Mouse (Mus musculus): ENCODE results near the gene Tet3. TPM values are rescaled to one million over a fixed set of nuclear protein-coding genes. Genes with fewer than 3 reads are reported as not detected.

Gene Tet3
- polyA plus RNA-seq, 1 experiment: 0.77 TPM

DNA sequence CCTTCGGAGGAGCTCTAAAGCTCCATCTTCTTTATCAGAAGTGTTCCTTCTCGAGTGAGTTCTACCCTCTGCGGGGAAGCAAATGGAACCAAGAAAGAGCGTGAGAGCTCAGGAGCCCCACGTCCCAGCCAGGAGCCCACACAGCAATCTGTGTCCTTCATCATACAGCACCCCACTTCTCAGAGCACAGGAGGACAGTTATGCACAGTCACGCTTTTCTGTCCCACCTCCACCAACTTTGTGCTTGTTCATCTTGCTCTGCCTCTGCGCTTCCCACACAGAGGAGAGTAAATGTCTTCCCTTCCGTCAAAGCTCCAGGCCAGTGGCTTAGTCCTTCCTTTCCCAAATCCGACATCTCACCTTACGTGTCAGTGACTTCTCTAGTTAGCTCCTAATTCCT is 40.2 kb upstream of the Tet3 start:
- H3K4me3 ChIP-seq (replicated peaks): no peak overlapping the region
- peaks cover 17% of the 10 kb centered on the region for H3K4me1 ChIP-seq (ENCODE audit: control insufficient read depth)
- TF ChIP-seq TAL1 (IDR thresholded peaks at IDR 0.05; ENCODE audit: low read length) (no peak), GATA1 (IDR thresholded peaks at IDR 0.05; ENCODE audit: low read length) (no peak)
- H3K27me3 ChIP-seq (ENCODE audit: control insufficient read depth): no peaks in the 10 kb centered on the region
- peaks cover 33% of the 10 kb centered on the region for H3K36me3 ChIP-seq (ENCODE audit: control insufficient read depth)
- no peaks in the 10 kb centered on the region for H3K9me3 ChIP-seq (ENCODE audit: control insufficient read depth, low read length)

GRCm38 (mm10) chr6:83496753-83497710 is 38.1 kb upstream of the Tet3 start:
- peaks cover 8% of the 10 kb centered on the region for H3K4me1 ChIP-seq (ENCODE audit: control insufficient read depth)
- no peaks in the 10 kb centered on the region for H3K27me3 ChIP-seq (ENCODE audit: control insufficient read depth)
- no peak overlapping the region for H3K4me3 ChIP-seq (replicated peaks)
- H3K36me3 ChIP-seq (ENCODE audit: control insufficient read depth): peaks cover 37% of the 10 kb centered on the region
- no peak for TF ChIP-seq TAL1 (IDR thresholded peaks at IDR 0.05; ENCODE audit: low read length)
- no peak for TF ChIP-seq GATA1 (IDR thresholded peaks at IDR 0.05; ENCODE audit: low read length)
- H3K9me3 ChIP-seq (ENCODE audit: control insufficient read depth, low read length): no peaks in the 10 kb centered on the region

GRCm38 (mm10) chr6:83496009-83496752 is 37.3 kb upstream of the Tet3 start:
- Histone ChIP-seq H3K9me3 (ENCODE audit: control insufficient read depth, low read length) (no peaks in the 10 kb centered on the region), H3K4me1 (ENCODE audit: control insufficient read depth) (peaks cover 6% of the 10 kb centered on the region), H3K4me3 (replicated peaks) (no peak overlapping the region), H3K36me3 (ENCODE audit: control insufficient read depth) (peaks cover 41% of the 10 kb centered on the region), H3K27me3 (ENCODE audit: control insufficient read depth) (no peaks in the 10 kb centered on the region)
- no peak for TF ChIP-seq GATA1 (IDR thresholded peaks at IDR 0.05; ENCODE audit: low read length)
- no peak for TF ChIP-seq TAL1 (IDR thresholded peaks at IDR 0.05; ENCODE audit: low read length)

DNA sequence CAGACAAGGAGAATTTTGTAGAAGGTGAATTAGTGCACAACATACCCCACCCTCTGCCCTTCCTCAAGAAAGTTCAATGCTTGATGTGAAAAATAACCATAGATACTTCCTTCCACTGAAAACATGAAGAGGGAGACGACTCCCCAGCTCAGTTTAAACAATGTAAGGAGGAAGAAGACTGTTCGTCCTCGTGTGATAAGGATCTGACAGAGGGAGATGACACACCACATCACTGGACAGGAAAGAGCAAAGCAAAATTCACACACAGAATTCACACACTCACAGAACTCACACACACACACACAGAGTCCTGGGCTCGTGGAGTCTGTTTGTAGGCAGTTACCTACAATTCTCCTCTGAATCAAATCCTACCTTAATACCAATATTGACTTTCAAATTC is 31.7 kb upstream of the Tet3 start:
- no peaks in the 10 kb centered on the region for H3K27me3 ChIP-seq (ENCODE audit: control insufficient read depth)
- H3K36me3 ChIP-seq (ENCODE audit: control insufficient read depth): peaks cover 69% of the 10 kb centered on the region
- no peak for TF ChIP-seq GATA1 (IDR thresholded peaks at IDR 0.05; ENCODE audit: low read length)
- TF ChIP-seq TAL1 (IDR thresholded peaks at IDR 0.05; ENCODE audit: low read length): no peak
- no peaks in the 10 kb centered on the region; the same call in 1 of the 2 replicates for H3K4me1 ChIP-seq (ENCODE audit: control insufficient read depth)
- H3K4me3 ChIP-seq (replicated peaks): no peak overlapping the region
- H3K9me3 ChIP-seq (ENCODE audit: control insufficient read depth, low read length): no peaks in the 10 kb centered on the region

GRCm38 (mm10) chr6:83488200-83488599 is 29.3 kb upstream of the Tet3 start:
- no peaks in the 10 kb centered on the region for H3K4me1 ChIP-seq (ENCODE audit: control insufficient read depth)
- H3K4me3 ChIP-seq (replicated peaks): no peak overlapping the region
- no peaks in the 10 kb centered on the region for H3K27me3 ChIP-seq (ENCODE audit: control insufficient read depth)
- no peak for TF ChIP-seq TAL1 (IDR thresholded peaks at IDR 0.05; ENCODE audit: low read length)
- no peak for TF ChIP-seq GATA1 (IDR thresholded peaks at IDR 0.05; ENCODE audit: low read length)
- H3K9me3 ChIP-seq (ENCODE audit: control insufficient read depth, low read length): no peaks in the 10 kb centered on the region
- peaks cover 74% of the 10 kb centered on the region for H3K36me3 ChIP-seq (ENCODE audit: control insufficient read depth)

GRCm38 (mm10) chr6:83487298-83487697 is 28.4 kb upstream of the Tet3 start:
- H3K36me3 ChIP-seq (ENCODE audit: control insufficient read depth): peaks cover 79% of the 10 kb centered on the region

GRCm38 (mm10) chr6:83485854-83486253 is 27.0 kb upstream of the Tet3 start:
- Histone ChIP-seq H3K4me3 (replicated peaks) (no peak overlapping the region), H3K27me3 (ENCODE audit: control insufficient read depth) (no peaks in the 10 kb centered on the region), H3K9me3 (ENCODE audit: control insufficient read depth, low read length) (no peaks in the 10 kb centered on the region), H3K4me1 (ENCODE audit: control insufficient read depth) (no peaks in the 10 kb centered on the region), H3K36me3 (ENCODE audit: control insufficient read depth) (peaks cover 89% of the 10 kb centered on the region)
- TF ChIP-seq TAL1 (IDR thresholded peaks at IDR 0.05; ENCODE audit: low read length): no peak
- no peak for TF ChIP-seq GATA1 (IDR thresholded peaks at IDR 0.05; ENCODE audit: low read length)

More at GRCm38 (mm10) chr6:83487298-83487697, 28.4 kb upstream of the Tet3 start:
- H3K9me3 ChIP-seq (ENCODE audit: control insufficient read depth, low read length): no peaks in the 10 kb centered on the region
- no peak for TF ChIP-seq GATA1 (IDR thresholded peaks at IDR 0.05; ENCODE audit: low read length)
- no peak for TF ChIP-seq TAL1 (IDR thresholded peaks at IDR 0.05; ENCODE audit: low read length)
- no peak overlapping the region for H3K4me3 ChIP-seq (replicated peaks)
- no peaks in the 10 kb centered on the region for H3K4me1 ChIP-seq (ENCODE audit: control insufficient read depth)
- H3K27me3 ChIP-seq (ENCODE audit: control insufficient read depth): no peaks in the 10 kb centered on the region

DNA sequence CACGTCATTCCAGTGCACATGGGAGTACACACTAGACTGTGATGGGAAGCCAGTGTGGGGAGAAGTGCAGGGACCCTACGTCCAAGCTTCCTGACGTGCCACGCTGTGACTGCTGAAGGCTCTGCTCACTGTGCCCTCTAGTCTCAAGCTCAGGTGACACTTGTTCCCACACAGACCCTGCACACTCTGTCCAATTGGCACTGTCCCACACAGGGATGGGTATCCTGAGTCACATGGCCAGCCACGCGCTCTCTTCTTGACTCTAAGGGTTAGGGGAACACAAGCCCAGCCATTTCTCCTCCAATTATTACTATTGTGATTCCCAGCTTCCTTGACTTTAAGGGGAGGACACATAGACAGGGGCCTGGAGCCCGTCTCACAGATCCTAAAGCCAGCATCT is 24.9 kb upstream of the Tet3 start:
- H3K9me3 ChIP-seq (ENCODE audit: control insufficient read depth, low read length): no peaks in the 10 kb centered on the region
- no peak overlapping the region for H3K4me3 ChIP-seq (replicated peaks)
- peaks cover 86% of the 10 kb centered on the region for H3K36me3 ChIP-seq (ENCODE audit: control insufficient read depth)
- H3K27me3 ChIP-seq (ENCODE audit: control insufficient read depth): no peaks in the 10 kb centered on the region
- no peaks in the 10 kb centered on the region for H3K4me1 ChIP-seq (ENCODE audit: control insufficient read depth)
- TF ChIP-seq GATA1 (IDR thresholded peaks at IDR 0.05; ENCODE audit: low read length): no peak

DNA sequence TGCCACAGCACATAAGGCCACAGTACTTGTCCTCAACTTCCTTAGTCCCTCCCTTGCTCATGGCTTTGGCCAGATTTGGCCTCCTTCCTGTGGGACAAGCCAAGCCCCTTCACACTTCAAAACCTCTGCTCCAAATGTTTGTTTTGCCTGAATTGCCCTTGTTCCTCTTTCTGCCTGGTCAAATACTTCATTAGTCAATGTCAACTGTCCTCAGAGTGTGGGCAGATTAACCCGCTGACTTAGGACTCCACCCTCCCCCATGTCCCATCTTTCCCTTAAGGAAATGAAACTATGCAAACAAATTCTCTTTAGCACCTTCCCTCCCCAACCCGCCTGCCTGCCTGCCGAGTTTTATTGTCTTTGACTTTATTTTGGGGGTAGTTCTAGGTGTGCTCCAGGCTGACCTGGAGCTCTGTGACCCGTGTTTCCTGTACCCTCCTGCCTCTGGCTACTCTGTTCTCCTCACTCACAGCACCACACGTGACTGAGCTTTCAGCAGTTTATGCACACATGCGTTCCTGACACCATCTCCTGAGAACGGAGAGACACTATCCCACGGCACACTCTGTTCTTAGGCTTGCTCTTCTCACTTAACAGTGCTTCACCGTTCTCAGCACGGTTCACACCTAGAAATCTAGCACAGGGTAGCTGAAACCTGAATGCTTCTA is 23.7 kb upstream of the Tet3 start:
- no peaks in the 10 kb centered on the region for H3K9me3 ChIP-seq (ENCODE audit: control insufficient read depth, low read length)
- peaks cover 80% of the 10 kb centered on the region for H3K36me3 ChIP-seq (ENCODE audit: control insufficient read depth)
- H3K4me3 ChIP-seq (replicated peaks): no peak overlapping the region
- H3K27me3 ChIP-seq (ENCODE audit: control insufficient read depth): no peaks in the 10 kb centered on the region
- no peak for TF ChIP-seq TAL1 (IDR thresholded peaks at IDR 0.05; ENCODE audit: low read length)
- no peak for TF ChIP-seq GATA1 (IDR thresholded peaks at IDR 0.05; ENCODE audit: low read length)
- no peaks in the 10 kb centered on the region for H3K4me1 ChIP-seq (ENCODE audit: control insufficient read depth)
